Mouse (Mus musculus): ENCODE measurements around the gene Atg9a. TPM values are rescaled to one million over a fixed set of nuclear protein-coding genes. Genes with fewer than 3 reads are reported as not detected.
A peak's percentile ranks its signal among the peaks of the same experiment; 100 is the strongest.
"Not testable (repeated sequence)": the region's sequence is repeated elsewhere in the genome, so short reads cannot be mapped to it uniquely, and the experiment has no call there.

The Atg9a gene
- polyA plus RNA-seq (2016; fragmentation: Nextera tagmentation; extraction: Ambion mirVana) = 26.2 and 27.3 TPM in 2 replicates

- Histone ChIP-seq H3K27me3 (replicated peaks) (no peaks in the 10 kb centered on the region), H3K9me3 (replicated peaks) (no peaks in the 10 kb centered on the region), H3K4me3 (peak within 1 kb of the TSS; percentile 84), H3K36me3 (peaks cover 51% of the 10 kb centered on the region), H3K9ac (peak within 1 kb of the TSS; percentile 94), H3K4me1 (peaks cover 51% of the 10 kb centered on the region), H3K27ac (peak within 1 kb of the TSS; percentile 96), H3K4me2 (peak within 1 kb of the TSS; percentile 93)
- peak; percentile 98 for ATAC-seq
- under 1% methylated on average over 56 of the region's 56 CpGs for WGBS (ENCODE audit: insufficient replicate concordance)
Measured at GRCm38 (mm10) chr1:75191622-75192402, at the start of gene Atg9a, which contains the start of gene Ankzf1. Atg9a (minus strand) TSS chr1:75192196. Ankzf1 (plus strand) TSS chr1:75192151.

GRCm38 (mm10) chr1:75239591-75239990, 47.6 kb upstream of the Atg9a start:
- Histone ChIP-seq H3K4me1 (peaks cover 45% of the 10 kb centered on the region), H3K4me3 (no peak overlapping the region), H3K27ac (no peak overlapping the region), H3K9me3 (replicated peaks) (no peaks in the 10 kb centered on the region), H3K27me3 (replicated peaks) (no peaks in the 10 kb centered on the region), H3K4me2 (no peak overlapping the region), H3K9ac (no peak overlapping the region), H3K36me3 (peaks cover 46% of the 10 kb centered on the region)
- ATAC-seq = no peak
- WGBS (ENCODE audit: insufficient replicate concordance) = 84% methylated on average over 10 of the region's 10 CpGs

GRCm38 (mm10) chr1:75236117-75237050, 44.4 kb upstream of the Atg9a start, which contains the start of gene Dnajb2:
Dnajb2 (plus strand) TSS chr1:75236406.
- H3K27me3 ChIP-seq (replicated peaks) = no peaks in the 10 kb centered on the region
- peak; percentile 95 for ATAC-seq
- no peaks in the 10 kb centered on the region for H3K9me3 ChIP-seq (replicated peaks)
- peak within 1 kb of the TSS; percentile 79 for H3K9ac ChIP-seq
- H3K4me2 ChIP-seq = peak within 1 kb of the TSS; percentile 87
- peaks cover 61% of the 10 kb centered on the region for H3K4me1 ChIP-seq
- peaks cover 26% of the 10 kb centered on the region for H3K36me3 ChIP-seq
- peak within 1 kb of the TSS; percentile 98 for H3K27ac ChIP-seq
- H3K4me3 ChIP-seq = peak within 1 kb of the TSS; percentile 64
- 1% methylated on average over 64 of the region's 64 CpGs for WGBS (ENCODE audit: insufficient replicate concordance)

- H3K9ac ChIP-seq = peak overlapping the region; percentile 13; the same call in 1 of the 2 replicates
- no peak overlapping the region for H3K4me3 ChIP-seq
- ATAC-seq = no peak
- H3K27ac ChIP-seq = peak overlapping the region; percentile 98
- H3K36me3 ChIP-seq = peaks cover 11% of the 10 kb centered on the region
- H3K4me1 ChIP-seq = peaks cover 79% of the 10 kb centered on the region
- H3K27me3 ChIP-seq (replicated peaks) = no peaks in the 10 kb centered on the region
- H3K9me3 ChIP-seq (replicated peaks) = no peaks in the 10 kb centered on the region
- WGBS (ENCODE audit: insufficient replicate concordance) = 1% methylated on average over 8 of the region's 8 CpGs
- peak overlapping the region; percentile 87 for H3K4me2 ChIP-seq
Measured at GRCm38 (mm10) chr1:75234606-75235005, 42.6 kb upstream of the Atg9a start.

- 60% methylated on average over 4 of the region's 4 CpGs for WGBS (ENCODE audit: insufficient replicate concordance)
- peaks cover 75% of the 10 kb centered on the region for H3K4me1 ChIP-seq
- not testable (repeated sequence) for ATAC-seq; H3K9ac ChIP-seq; H3K4me3 ChIP-seq; H3K27me3 ChIP-seq (replicated peaks); H3K9me3 ChIP-seq (replicated peaks); H3K27ac ChIP-seq; H3K36me3 ChIP-seq; H3K4me2 ChIP-seq
Measured at GRCm38 (mm10) chr1:75232489-75232888, 40.5 kb upstream of the Atg9a start.

GRCm38 (mm10) chr1:75231664-75232152, 39.7 kb upstream of the Atg9a start, which contains the start of gene A630095N17Rik:
A630095N17Rik (minus strand) TSS chr1:75232102.
- H3K36me3 ChIP-seq = no peaks in the 10 kb centered on the region
- H3K4me1 ChIP-seq = peaks cover 75% of the 10 kb centered on the region
- H3K9ac ChIP-seq = 0 out of 2 replicates have a peak within 1 kb of the TSS, but pooled peaks have one; percentile 17
- H3K4me2 ChIP-seq = peak within 1 kb of the TSS; percentile 21; the same call in 1 of the 2 replicates
- no peaks in the 10 kb centered on the region for H3K9me3 ChIP-seq (replicated peaks)
- H3K4me3 ChIP-seq = no peak within 1 kb of the TSS
- ATAC-seq = no peak
- peak within 1 kb of the TSS; percentile 43 for H3K27ac ChIP-seq
- no peaks in the 10 kb centered on the region for H3K27me3 ChIP-seq (replicated peaks)
- WGBS (ENCODE audit: insufficient replicate concordance) = 69% methylated on average over 5 of the region's 5 CpGs

- Histone ChIP-seq H3K27ac (peak overlapping the region; percentile 43), H3K4me1 (peaks cover 77% of the 10 kb centered on the region), H3K9me3 (replicated peaks) (no peaks in the 10 kb centered on the region), H3K36me3 (no peaks in the 10 kb centered on the region), H3K4me2 (no peak overlapping the region), H3K4me3 (no peak overlapping the region), H3K9ac (0 out of 2 replicates have a peak overlapping the region, but pooled peaks have one; percentile 17), H3K27me3 (replicated peaks) (no peaks in the 10 kb centered on the region)
- WGBS (ENCODE audit: insufficient replicate concordance) = 62% methylated on average over 4 of the region's 4 CpGs
- ATAC-seq = no peak
Measured at GRCm38 (mm10) chr1:75231224-75231623, 39.2 kb upstream of the Atg9a start.

GRCm38 (mm10) chr1:75230335-75230994, 38.5 kb upstream of the Atg9a start:
- no peaks in the 10 kb centered on the region for H3K36me3 ChIP-seq
- peak overlapping the region; percentile 12; the same call in 1 of the 2 replicates for H3K4me2 ChIP-seq
- no peak overlapping the region for H3K4me3 ChIP-seq
- H3K9me3 ChIP-seq (replicated peaks) = no peaks in the 10 kb centered on the region
- 50% methylated on average over 7 of the region's 7 CpGs for WGBS (ENCODE audit: insufficient replicate concordance)
- 0 out of 2 replicates have a peak overlapping the region, but pooled peaks have one; percentile 37 for H3K9ac ChIP-seq
- H3K27ac ChIP-seq = peak overlapping the region; percentile 87; the same call in 1 of the 2 replicates
- peak; percentile 53 for ATAC-seq
- H3K27me3 ChIP-seq (replicated peaks) = no peaks in the 10 kb centered on the region
- peaks cover 77% of the 10 kb centered on the region for H3K4me1 ChIP-seq

- WGBS (ENCODE audit: insufficient replicate concordance) = 33% methylated on average over 4 of the region's 4 CpGs
- H3K4me2 ChIP-seq = peak overlapping the region; percentile 44
- peak; percentile 86 for ATAC-seq
Measured at GRCm38 (mm10) chr1:75229158-75229557, 37.2 kb upstream of the Atg9a start.

GRCm38 (mm10) chr1:75227653-75228052, 35.7 kb upstream of the Atg9a start:
- H3K27ac ChIP-seq = no peak overlapping the region
- no peaks in the 10 kb centered on the region for H3K36me3 ChIP-seq
- peaks cover 75% of the 10 kb centered on the region for H3K4me1 ChIP-seq
- no peak overlapping the region for H3K9ac ChIP-seq
- H3K4me2 ChIP-seq = no peak overlapping the region
- no peak overlapping the region for H3K4me3 ChIP-seq
- 88% methylated on average over 1 of the region's 1 CpGs for WGBS (ENCODE audit: insufficient replicate concordance)
- no peaks in the 10 kb centered on the region for H3K27me3 ChIP-seq (replicated peaks)
- no peak for ATAC-seq
- H3K9me3 ChIP-seq (replicated peaks) = no peaks in the 10 kb centered on the region

More at GRCm38 (mm10) chr1:75229158-75229557, 37.2 kb upstream of the Atg9a start:
- Histone ChIP-seq H3K36me3 (no peaks in the 10 kb centered on the region), H3K27me3 (replicated peaks) (no peaks in the 10 kb centered on the region), H3K27ac (peak overlapping the region; percentile 87), H3K9me3 (replicated peaks) (no peaks in the 10 kb centered on the region), H3K4me1 (peaks cover 76% of the 10 kb centered on the region), H3K4me3 (no peak overlapping the region), H3K9ac (peak overlapping the region; percentile 34; the same call in 1 of the 2 replicates)

GRCm38 (mm10) chr1:75226138-75226537, 34.1 kb upstream of the Atg9a start:
- no peak for ATAC-seq
- no peak overlapping the region for H3K27ac ChIP-seq
- no peaks in the 10 kb centered on the region for H3K9me3 ChIP-seq (replicated peaks)
- H3K4me1 ChIP-seq = peaks cover 69% of the 10 kb centered on the region
- peaks cover 7% of the 10 kb centered on the region for H3K27me3 ChIP-seq (replicated peaks)
- WGBS (ENCODE audit: insufficient replicate concordance) = 38% methylated on average over 2 of the region's 2 CpGs
- no peak overlapping the region for H3K4me3 ChIP-seq
- H3K9ac ChIP-seq = no peak overlapping the region
- H3K36me3 ChIP-seq = no peaks in the 10 kb centered on the region
- H3K4me2 ChIP-seq = no peak overlapping the region

Data from liver, embryonic 12.5 days (tissue).